Mouse (Mus musculus) megakaryocyte-erythroid progenitor cell, adult 5-6 weeks (primary cell): ENCODE measurements around the gene Ppp1r12c. TPM values are rescaled to one million over a fixed set of nuclear protein-coding genes. Genes with fewer than 3 reads are reported as not detected.
"Not testable (repeated sequence)": the region's sequence is repeated elsewhere in the genome, so short reads cannot be mapped to it uniquely, and the experiment has no call there.

Source experiments
- ATAC-seq: replicated peaks from 2 replicates; pipeline ENCODE4 v1.8.0; 2016; ENCODE audit warnings: mild to moderate bottlenecking, inconsistent platforms; ENCODE audit not compliant: severe bottlenecking, poor library complexity, low FRiP score, low TSS enrichment
- total RNA-seq, 2 experiments: library from RNA; stranded (forward) in 1 of 2; stranded (reverse) in 1 of 2; fragments of 200-1000, 215-1000 nt in 1 of 2; fragments of >200 nt in 1 of 2; fragmentation: Nextera tagmentation in 1 of 2; gene quantifications; 2 replicates each; pipeline ENCODE4 v1.2.3; 2014 to 2017

The Ppp1r12c gene
- total RNA-seq (2014; fragmentation: Nextera tagmentation) (118 and 125 TPM in 2 replicates), total RNA-seq (2017) (85.0 and 96.2 TPM in 2 replicates)

DNA sequence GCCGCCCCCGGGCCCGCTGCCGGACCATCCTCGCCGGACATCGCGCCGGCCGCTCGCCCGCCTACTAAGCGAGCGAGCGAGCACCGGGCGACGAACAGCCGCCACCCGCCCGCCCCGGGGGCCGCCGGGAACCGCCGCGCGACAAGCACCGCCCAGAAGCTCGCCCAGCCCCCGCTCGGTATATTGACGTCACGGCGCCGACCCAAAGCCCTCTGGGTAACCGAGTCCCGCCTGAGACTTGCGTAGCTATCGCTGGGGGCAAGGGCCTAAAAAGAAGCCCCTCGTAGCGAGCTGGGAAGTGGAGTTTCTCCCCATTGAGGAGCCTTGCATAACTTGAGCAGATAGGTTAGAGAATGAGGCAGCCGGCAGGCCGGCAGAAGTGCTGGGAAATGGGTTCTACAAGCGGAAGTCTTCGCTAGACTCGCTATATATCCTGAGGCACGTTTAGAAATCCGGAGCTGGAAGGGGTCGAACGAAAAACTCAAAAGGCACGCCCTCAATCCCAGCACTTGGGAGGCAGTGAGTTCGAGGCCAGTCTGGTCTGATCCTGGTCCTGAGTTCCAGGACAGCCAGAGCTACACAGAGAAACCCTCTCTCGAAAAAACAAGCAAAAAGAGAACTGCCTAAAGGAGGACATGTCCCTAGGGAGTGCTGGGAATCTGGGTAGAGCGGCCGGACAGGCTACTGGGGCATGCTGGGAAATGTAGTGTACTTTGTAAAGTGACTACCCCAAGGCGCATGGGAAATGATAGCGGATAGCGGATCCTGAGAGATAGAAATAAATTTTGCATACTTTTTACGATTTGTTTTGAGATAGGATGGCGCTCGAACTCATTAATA is at the start of gene Ppp1r12c:
Gene Ppp1r12c, minus strand, starts transcription at position 123 of the 840 bp plus-strand sequence.
- peak; percentile 83 for ATAC-seq

GRCm38 (mm10) chr7:4547221-4547641 is 45.8 kb upstream of the Ppp1r12c start, which contains the start of gene Syt5:
TSS of gene Syt5 (minus strand) at chr7:4547541.
- ATAC-seq: peak; percentile 26

DNA sequence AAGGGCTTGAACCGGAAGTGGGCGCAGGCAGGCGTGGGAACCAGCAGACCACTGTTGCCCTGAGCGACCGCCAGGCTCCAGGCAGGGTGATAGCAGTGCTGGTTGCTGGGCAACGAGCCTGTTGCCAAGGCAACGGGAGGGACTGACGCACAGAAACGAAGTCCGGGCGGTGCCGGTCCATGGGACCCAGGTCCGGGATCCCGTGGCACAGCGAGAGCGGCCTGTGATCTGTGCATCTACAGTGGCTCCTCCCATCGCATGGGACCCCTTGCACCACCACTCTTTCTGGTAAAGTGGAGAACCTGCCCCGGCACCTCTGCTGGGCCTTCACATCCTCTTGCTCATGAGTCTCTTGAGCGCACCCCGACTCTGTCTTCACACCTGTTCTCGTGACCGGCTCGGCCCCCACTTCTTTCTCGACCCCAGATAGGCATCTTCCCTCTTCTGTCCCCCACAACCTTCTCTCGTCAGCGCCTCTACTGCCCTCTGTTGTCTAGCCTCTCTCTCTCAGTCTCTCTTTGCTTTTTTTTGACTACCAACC is 45.2 kb upstream of the Ppp1r12c start:
- peak; percentile 45; the same call in 1 of the 2 replicates for ATAC-seq

GRCm38 (mm10) chr7:4546050-4546449 is 44.6 kb upstream of the Ppp1r12c start:
- ATAC-seq: no peak

GRCm38 (mm10) chr7:4542013-4542412 is 40.5 kb upstream of the Ppp1r12c start:
- ATAC-seq: no peak

DNA sequence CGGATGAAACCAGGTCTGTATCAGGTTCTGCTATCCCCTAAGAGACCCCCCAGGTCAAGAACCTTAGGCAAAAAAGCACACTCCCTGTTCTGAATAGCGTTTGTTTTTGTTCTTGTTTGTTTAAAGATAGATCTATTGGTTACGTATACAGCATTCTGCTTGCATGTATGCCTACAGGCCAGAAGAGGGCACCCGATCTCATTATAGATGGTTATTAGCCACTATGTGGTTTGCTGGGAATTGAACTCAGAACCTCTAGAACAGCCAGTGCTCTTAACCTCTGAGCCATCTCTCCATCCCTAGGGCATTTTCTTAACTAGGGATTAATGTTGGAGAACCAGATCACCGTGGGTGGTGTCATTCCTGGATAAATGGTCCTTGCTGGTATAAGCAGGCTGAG is 39.9 kb upstream of the Ppp1r12c start:
- ATAC-seq: no peak

GRCm38 (mm10) chr7:4539019-4539418 is 37.5 kb upstream of the Ppp1r12c start:
- ATAC-seq: no peak

- no peak for ATAC-seq
Observed at GRCm38 (mm10) chr7:4537181-4537580, 35.7 kb upstream of the Ppp1r12c start.

DNA sequence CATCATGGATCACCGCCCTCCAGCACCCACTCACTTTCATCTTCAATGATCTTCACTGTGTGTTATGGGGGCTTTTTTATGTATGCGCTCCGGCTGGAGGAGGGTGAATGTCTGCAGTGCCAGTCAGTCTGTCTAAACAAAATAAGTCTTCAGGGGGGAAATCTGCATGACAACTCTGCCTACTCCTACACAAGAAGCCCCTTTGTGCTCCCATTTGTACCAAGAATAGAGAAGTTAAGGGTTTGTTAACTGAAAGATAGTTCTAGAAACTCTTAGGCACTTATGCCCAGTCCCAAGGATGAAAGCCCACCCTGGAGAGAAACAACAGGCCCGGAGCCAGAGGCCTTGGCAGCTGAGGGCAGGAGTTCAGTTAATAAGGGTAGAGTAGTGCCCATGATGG is 34.9 kb upstream of the Ppp1r12c start:
- no peak for ATAC-seq

DNA sequence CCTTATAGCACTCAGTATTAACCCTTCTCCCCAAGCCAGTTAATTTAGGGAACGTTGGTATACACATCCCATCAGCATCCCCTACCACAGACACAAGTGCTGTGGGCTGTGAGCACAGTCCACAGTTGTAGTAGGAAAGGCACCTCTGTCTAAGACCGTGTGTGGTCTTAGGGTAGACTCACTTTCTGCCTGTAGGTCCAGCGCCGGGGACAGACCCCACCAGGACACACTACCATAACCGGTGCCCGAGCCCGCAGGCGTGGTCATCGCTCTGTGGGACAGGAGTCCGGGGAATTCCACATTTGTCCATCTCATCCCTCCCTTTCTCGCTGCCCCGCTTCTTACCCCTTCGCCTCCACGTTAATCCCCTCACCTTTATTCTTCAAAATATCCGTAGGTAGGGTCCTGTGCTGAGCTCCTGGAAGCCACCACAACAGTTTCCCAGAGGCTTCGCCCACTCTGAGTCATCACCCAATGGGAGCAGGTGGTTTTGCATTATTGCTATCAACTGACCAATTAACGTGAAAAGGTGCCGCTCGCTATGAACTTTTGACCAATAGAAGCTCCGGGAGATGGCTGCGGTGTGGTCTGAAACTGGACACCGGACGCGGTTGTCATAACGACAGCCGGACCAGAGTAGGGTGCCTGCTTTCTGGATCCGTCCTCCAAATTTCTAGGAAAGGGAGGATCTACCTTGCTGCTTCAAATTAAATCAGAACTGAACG is 30.7 kb upstream of the Ppp1r12c start, which contains the start of gene Dnaaf3:
Gene Dnaaf3, minus strand, starts transcription at position 449 of the 725 bp plus-strand sequence.
- ATAC-seq: peak; percentile 91

DNA sequence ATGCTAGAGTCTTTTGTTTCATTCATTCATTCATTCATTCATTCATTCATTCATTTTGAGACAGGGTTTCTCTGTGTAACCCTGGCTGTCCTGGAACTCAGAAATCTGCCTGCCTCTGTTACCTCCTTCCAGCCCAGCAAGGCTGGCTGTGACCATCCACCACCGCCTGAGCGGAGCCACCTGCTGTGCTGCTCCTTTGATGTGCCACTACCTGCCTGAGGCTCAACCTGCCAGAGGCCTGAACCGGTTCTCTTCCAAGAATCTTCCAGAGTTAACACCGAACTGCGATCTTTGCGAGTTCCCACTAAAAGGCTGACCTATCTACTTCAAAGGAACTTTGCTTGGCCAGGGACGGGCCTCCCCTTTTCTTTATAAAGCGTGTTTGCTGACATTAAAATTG is 28.7 kb upstream of the Ppp1r12c start:
- not testable (repeated sequence) for ATAC-seq

DNA sequence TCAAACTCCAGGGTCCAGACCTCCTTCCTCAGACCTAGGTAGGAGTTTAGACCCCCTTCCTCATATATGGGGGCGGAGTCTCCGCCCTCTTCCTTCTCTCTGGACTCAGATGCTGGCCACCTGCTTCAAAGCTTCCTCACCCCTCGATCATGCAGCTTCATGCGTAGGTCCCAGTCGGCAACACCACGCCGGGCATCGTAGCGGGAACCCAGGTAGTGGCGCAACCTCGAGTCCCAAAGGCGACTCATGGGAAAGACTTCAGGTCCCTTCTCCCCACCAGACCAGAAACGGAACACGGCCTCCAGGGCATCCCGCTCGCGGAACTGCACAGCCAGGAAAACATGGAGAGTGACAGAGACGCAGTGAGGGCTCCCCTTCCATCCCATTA is 25.8 kb upstream of the Ppp1r12c start:
- no peak for ATAC-seq

DNA sequence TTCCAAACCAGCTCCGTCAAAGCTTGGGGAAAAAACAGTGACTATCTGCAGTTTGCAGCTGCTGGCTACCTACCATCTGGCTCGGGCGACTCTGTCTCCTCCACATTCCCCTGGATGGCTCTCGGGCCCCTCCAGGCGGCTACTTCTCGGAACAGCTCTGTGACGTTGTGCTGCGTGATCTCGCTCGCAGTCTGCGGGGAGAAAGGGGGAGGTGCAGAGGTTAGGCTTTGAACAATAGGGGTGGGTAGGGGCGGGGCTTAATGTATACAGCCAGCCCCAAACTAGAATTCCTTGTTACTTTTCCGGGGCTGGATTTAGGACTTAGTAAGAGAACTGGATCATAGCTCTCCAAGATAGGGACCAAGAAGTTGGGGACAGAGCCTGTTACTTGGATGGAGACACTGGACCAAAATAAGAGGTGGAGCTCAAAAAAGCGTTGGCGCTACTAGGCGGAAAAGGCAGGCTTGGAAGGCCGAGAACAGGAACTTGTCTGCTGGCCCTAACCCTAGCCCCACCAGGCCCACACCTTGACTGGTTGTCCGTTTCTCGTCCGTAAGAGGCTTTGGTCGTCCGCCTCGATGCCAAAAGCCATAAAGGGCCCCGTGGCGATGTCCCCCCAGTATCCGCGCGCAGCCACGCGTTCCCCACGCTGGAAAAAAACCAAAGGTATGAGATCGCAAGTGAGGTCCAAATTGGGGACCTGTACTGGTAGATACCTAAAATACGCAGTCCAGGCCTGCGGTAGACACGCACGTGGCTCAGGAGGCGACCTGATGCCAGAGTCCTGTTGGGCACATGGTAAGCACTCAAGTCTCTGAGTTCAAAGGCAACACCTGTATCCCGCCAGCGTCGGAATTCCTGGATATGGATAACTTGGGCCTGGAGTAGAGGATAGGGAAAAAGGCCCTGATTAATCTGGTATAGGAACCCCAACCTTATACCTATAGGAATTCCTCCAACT is 25.1 kb upstream of the Ppp1r12c start:
- ATAC-seq: peak; percentile 92

DNA sequence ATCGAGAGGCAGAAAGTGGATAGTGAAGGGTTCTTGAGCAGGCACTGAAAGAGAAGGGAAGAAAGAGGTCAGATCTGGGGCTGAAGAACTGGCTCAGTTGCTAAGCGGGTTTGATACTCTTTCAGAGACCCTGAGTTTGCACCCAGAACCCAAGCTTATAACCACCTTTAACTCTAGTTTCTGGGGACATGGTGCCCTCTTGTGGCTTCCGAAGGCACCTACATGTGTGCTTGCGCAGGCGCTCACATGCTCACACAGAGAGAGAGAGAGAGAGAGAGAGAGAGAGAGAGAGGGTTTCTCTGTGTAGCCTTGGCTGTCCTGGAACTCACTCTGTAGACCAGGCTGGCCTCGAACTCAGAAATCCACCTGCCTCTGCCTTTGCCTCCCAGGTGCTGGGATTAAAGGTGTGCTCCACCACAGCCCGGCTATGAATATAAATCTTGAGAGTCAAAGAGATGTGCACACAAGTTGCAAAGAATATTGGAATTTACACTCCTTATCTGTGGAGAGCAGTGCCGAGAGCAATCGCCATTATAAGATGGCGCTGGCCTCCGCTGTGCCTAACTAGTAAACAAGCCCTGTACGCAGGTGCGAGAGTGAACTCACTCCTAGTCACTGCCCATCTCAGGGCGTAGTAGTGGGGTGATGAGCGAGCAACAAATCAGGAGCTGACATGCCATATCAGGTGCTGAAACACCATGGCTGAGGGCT is 22.9 kb upstream of the Ppp1r12c start, which contains the start of gene Tnni3:
Gene Tnni3, minus strand, starts transcription at position 18 of the 711 bp plus-strand sequence.
- ATAC-seq: not testable (repeated sequence)

- no peak for ATAC-seq
Observed at GRCm38 (mm10) chr7:4523205-4524130, 22.0 kb upstream of the Ppp1r12c start.

- no peak for ATAC-seq
Observed at GRCm38 (mm10) chr7:4522292-4522691, 20.8 kb upstream of the Ppp1r12c start.
